Mouse (Mus musculus) kidney, adult 2 months (tissue): ENCODE measurements around the gene Odf3l1.

Experiments used
- CTCF ChIP-seq: fragments of 200-500 bp; conservative IDR thresholded peaks from 2 replicates; pipeline ENCODE4 v1.5.1; 2011; ENCODE audit warnings: low read depth, mild to moderate bottlenecking, control low read depth, low read length, moderate library complexity, mixed read lengths; ENCODE audit not compliant: insufficient read depth, insufficient read length
- POLR2A ChIP-seq: fragments of 200-500 bp; IDR thresholded peaks from one replicate; pipeline ENCODE4 v1.6.1; 2011; ENCODE audit warnings: low read depth, low read length, control low read depth

- TF ChIP-seq CTCF: no peak
- TF ChIP-seq POLR2A: no peak
These were observed 7.0 kb downstream of the Odf3l1 start for GRCm38 (mm10) chr9:56857463-56857862.
